Mouse (Mus musculus) lung, adult 18-20 months (tissue): ENCODE results near the gene Pkp4.

Source experiments
- DNase-seq, 2 experiments: peaks; one replicate each; pipeline ENCODE4 v3.0.0; 2022; ENCODE audit warnings: mixed read lengths in 2 of 2

Gene Pkp4

GRCm38 (mm10) chr2:59184107-59185064 lies 23.7 kb downstream of the Pkp4 start:
- DNase-seq, result no peak

- no peak for DNase-seq
These were observed 25.5 kb downstream of the Pkp4 start for GRCm38 (mm10) chr2:59186122-59186521.

- no peak for DNase-seq
These were observed 26.3 kb downstream of the Pkp4 start for GRCm38 (mm10) chr2:59186966-59187365.

GRCm38 (mm10) chr2:59188306-59188705 lies 27.7 kb downstream of the Pkp4 start:
- no peak for DNase-seq

GRCm38 (mm10) chr2:59189661-59190185 lies 29.1 kb downstream of the Pkp4 start:
- no peak for DNase-seq

- no peak for DNase-seq
These were observed 29.5 kb downstream of the Pkp4 start for GRCm38 (mm10) chr2:59190186-59190585.

- peak; percentile 68 to 78 for DNase-seq
These were observed 30.8 kb downstream of the Pkp4 start for GRCm38 (mm10) chr2:59191466-59191865.

GRCm38 (mm10) chr2:59193117-59193516 lies 32.5 kb downstream of the Pkp4 start:
- no peak for DNase-seq

- no peak for DNase-seq
These were observed 36.5 kb downstream of the Pkp4 start for GRCm38 (mm10) chr2:59197156-59197555.

GRCm38 (mm10) chr2:59199476-59199976 lies 38.9 kb downstream of the Pkp4 start:
- DNase-seq, result no peak

- no peak for DNase-seq
These were observed 39.9 kb downstream of the Pkp4 start for GRCm38 (mm10) chr2:59200511-59200910.

- no peak for DNase-seq
These were observed 42.3 kb downstream of the Pkp4 start for GRCm38 (mm10) chr2:59202930-59203329.

- no peak for DNase-seq
These were observed 43.2 kb downstream of the Pkp4 start for GRCm38 (mm10) chr2:59203627-59204425.

- no peak for DNase-seq
These were observed 44.4 kb downstream of the Pkp4 start for GRCm38 (mm10) chr2:59205092-59205491.

- DNase-seq, result no peak
These were observed 45.5 kb downstream of the Pkp4 start for GRCm38 (mm10) chr2:59206190-59206589.

- DNase-seq, result no peak
These were observed 46.6 kb downstream of the Pkp4 start for GRCm38 (mm10) chr2:59207240-59207639.

GRCm38 (mm10) chr2:59207725-59208124 lies 47.1 kb downstream of the Pkp4 start:
- no peak for DNase-seq

GRCm38 (mm10) chr2:59208276-59208675 lies 47.6 kb downstream of the Pkp4 start:
- DNase-seq, result no peak

- no peak for DNase-seq
These were observed 50.4 kb downstream of the Pkp4 start for GRCm38 (mm10) chr2:59211051-59211450.

- no peak for DNase-seq
These were observed 51.8 kb downstream of the Pkp4 start for GRCm38 (mm10) chr2:59212430-59212829.

GRCm38 (mm10) chr2:59212846-59213245 lies 52.2 kb downstream of the Pkp4 start:
- DNase-seq, result no peak

GRCm38 (mm10) chr2:59217931-59218330 lies 57.3 kb downstream of the Pkp4 start:
- no peak for DNase-seq
